Mouse (Mus musculus): ENCODE results near the gene Itpka. TPM values are rescaled to one million over a fixed set of nuclear protein-coding genes. Genes with fewer than 3 reads are reported as not detected.

Gene Itpka
- polyA plus RNA-seq, 1 experiment, result 0.21 TPM

DNA sequence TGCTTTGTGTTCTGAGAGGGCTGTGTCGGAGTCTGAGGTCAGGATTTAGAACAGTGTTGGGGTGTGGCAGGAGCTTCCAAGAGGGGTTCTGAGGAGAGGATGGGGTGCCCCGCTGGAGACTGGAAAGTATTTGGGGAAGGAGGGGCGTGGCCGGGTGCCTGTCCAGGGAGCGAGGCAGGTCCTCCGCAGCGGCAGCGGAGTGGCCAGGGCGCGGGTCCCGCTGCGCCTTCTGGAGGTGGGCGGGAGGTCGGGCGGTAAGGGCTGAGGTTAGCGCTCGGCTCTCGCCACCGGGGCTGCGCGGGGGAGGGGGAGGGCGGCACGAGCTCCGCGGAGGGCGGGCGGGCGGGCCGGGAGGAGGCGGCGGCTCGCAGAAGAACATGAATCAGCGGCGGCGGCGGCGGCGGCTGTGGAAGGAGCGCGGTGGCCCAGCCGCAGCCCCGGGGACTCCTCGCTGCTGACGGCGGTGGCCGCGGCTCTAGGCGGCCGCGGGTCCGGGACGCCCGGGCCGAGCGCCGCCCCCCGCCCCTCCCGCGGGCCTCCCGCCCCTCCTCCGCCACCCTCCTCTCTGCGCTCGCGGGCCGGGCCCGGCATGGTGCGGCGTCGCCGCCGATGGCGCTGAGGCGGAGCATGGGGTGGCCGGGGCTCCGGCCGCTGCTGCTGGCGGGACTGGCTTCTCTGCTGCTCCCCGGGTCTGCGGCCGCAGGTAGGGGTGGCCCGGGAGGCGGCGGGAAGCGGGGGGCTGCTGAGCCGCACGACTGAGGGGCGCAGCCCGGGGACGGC lies 57.2 kb downstream of the Itpka start:
- no peak for TF ChIP-seq USF1 (IDR thresholded peaks at IDR 0.05; ENCODE audit: low read depth)
- no peak for TF ChIP-seq MAX (IDR thresholded peaks at IDR 0.05)
- no peak for TF ChIP-seq MYOG (IDR thresholded peaks at IDR 0.05; ENCODE audit: control insufficient read depth, extremely low read depth, insufficient read length)
- no peak for TF ChIP-seq MYOD1 (IDR thresholded peaks at IDR 0.05; ENCODE audit: control insufficient read depth, insufficient read length, low read depth)
- TF ChIP-seq CTCF (IDR thresholded peaks at IDR 0.05; ENCODE audit: control insufficient read depth, insufficient read depth, insufficient read length), result no peak
- no peak for TF ChIP-seq CEBPB (IDR thresholded peaks at IDR 0.05; ENCODE audit: low read depth)
- no peak for TF ChIP-seq FOSL1 (IDR thresholded peaks at IDR 0.05; ENCODE audit: insufficient read depth, low read length, poor library complexity, severe bottlenecking)
- Histone ChIP-seq H3K79me2 (ENCODE audit: control insufficient read depth, insufficient read depth) (no peaks in the 10 kb centered on the region), H3ac (ENCODE audit: control insufficient read depth, insufficient read length, low read depth) (peak overlapping the region; percentile 68), H3K36me3 (ENCODE audit: control insufficient read depth, insufficient read depth) (no peaks in the 10 kb centered on the region), H3K4me3 (ENCODE audit: insufficient read depth, poor library complexity, severe bottlenecking) (peak overlapping the region; percentile 40), H3K27me3 (ENCODE audit: control insufficient read depth, insufficient read depth, insufficient read length) (peaks cover 13% of the 10 kb centered on the region), H3K79me3 (ENCODE audit: low read depth) (no peaks in the 10 kb centered on the region)

DNA sequence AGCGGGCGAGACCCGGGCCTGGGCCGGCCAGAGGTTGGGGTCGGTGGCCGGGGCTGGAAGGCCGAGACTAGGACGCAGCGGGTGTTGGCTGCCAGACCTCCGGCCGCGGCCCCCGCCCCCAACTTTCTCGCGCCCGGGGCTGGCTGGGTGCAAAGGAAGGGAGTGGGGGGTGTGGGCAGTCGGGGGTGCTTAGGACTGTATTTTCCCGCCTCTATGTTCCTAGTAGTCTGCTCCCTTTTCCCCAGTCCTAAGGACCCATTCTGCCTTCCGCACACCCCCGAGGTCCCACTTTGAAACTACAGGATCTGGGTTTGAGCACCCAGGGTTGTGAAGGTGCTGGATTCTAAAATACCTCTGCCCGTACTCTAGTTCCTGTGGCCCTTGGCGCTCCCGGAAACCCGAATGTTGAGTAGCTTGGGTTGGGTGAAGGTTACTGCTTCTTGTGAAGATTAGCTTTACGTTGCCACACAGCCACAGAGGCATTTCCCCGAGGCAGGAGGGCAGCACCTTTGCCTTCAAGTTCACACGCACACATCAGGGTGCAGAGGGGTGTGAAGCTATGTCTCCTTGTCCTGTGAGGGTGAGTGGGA lies 57.9 kb downstream of the Itpka start:
- peak overlapping the region; percentile 66 for H3ac ChIP-seq (ENCODE audit: control insufficient read depth, insufficient read length, low read depth)
- H3K79me2 ChIP-seq (ENCODE audit: control insufficient read depth, insufficient read depth), result no peaks in the 10 kb centered on the region
- peaks cover 9% of the 10 kb centered on the region for H3K27me3 ChIP-seq (ENCODE audit: control insufficient read depth, insufficient read depth, insufficient read length)
- peak overlapping the region; percentile 40 for H3K4me3 ChIP-seq (ENCODE audit: insufficient read depth, poor library complexity, severe bottlenecking)
- TF ChIP-seq FOSL1 (IDR thresholded peaks at IDR 0.05; ENCODE audit: insufficient read depth, low read length, poor library complexity, severe bottlenecking) (no peak), MYOD1 (IDR thresholded peaks at IDR 0.05; ENCODE audit: control insufficient read depth, insufficient read length, low read depth) (no peak), MAX (IDR thresholded peaks at IDR 0.05) (no peak), CTCF (IDR thresholded peaks at IDR 0.05; ENCODE audit: control insufficient read depth, insufficient read depth, insufficient read length) (no peak), USF1 (IDR thresholded peaks at IDR 0.05; ENCODE audit: low read depth) (no peak), CEBPB (IDR thresholded peaks at IDR 0.05; ENCODE audit: low read depth) (no peak), MYOG (IDR thresholded peaks at IDR 0.05; ENCODE audit: control insufficient read depth, extremely low read depth, insufficient read length) (no peak)
- no peaks in the 10 kb centered on the region for H3K36me3 ChIP-seq (ENCODE audit: control insufficient read depth, insufficient read depth)
- H3K79me3 ChIP-seq (ENCODE audit: low read depth), result no peaks in the 10 kb centered on the region

Other genes with a start within 250 kb of the Itpka start
- gene Exd1, start 194.7 kb upstream of the Itpka start, polyA plus RNA-seq (2012; fragmentation: generic; extraction: Trizol), result 0.05 TPM
- 51.9 TPM for gene Chp1, start 194.6 kb upstream of the Itpka start, polyA plus RNA-seq (2012; fragmentation: generic; extraction: Trizol)
- gene Nusap1, start 124.0 kb upstream of the Itpka start, polyA plus RNA-seq (2012; fragmentation: generic; extraction: Trizol), result 6.5 TPM
- gene Oip5, start 123.9 kb upstream of the Itpka start, polyA plus RNA-seq (2012; fragmentation: generic; extraction: Trizol), result 9.0 TPM
- gene Ndufaf1, start 79.5 kb upstream of the Itpka start, polyA plus RNA-seq (2012; fragmentation: generic; extraction: Trizol), result 13.2 TPM
- gene Rtf1, start 67.3 kb upstream of the Itpka start, polyA plus RNA-seq (2012; fragmentation: generic; extraction: Trizol), result 9.5 TPM
- gene Ltk, start 18.1 kb downstream of the Itpka start, polyA plus RNA-seq (2012; fragmentation: generic; extraction: Trizol), result 0.01 TPM
- 14.2 TPM for gene Rpap1, start 45.2 kb downstream of the Itpka start, polyA plus RNA-seq (2012; fragmentation: generic; extraction: Trizol)
- 9.3 TPM for gene Tyro3, start 55.4 kb downstream of the Itpka start, polyA plus RNA-seq (2012; fragmentation: generic; extraction: Trizol)
- 3.3 TPM for gene Mga, start 154.9 kb downstream of the Itpka start, polyA plus RNA-seq (2012; fragmentation: generic; extraction: Trizol)
- gene Mapkbp1, start 230.4 kb downstream of the Itpka start, polyA plus RNA-seq (2012; fragmentation: generic; extraction: Trizol), result 5.4 TPM

Measured in C2C12 (cell line).